Comparison of ENCODE assay signal across 33 mouse cellular contexts in the genomic region with DNA sequence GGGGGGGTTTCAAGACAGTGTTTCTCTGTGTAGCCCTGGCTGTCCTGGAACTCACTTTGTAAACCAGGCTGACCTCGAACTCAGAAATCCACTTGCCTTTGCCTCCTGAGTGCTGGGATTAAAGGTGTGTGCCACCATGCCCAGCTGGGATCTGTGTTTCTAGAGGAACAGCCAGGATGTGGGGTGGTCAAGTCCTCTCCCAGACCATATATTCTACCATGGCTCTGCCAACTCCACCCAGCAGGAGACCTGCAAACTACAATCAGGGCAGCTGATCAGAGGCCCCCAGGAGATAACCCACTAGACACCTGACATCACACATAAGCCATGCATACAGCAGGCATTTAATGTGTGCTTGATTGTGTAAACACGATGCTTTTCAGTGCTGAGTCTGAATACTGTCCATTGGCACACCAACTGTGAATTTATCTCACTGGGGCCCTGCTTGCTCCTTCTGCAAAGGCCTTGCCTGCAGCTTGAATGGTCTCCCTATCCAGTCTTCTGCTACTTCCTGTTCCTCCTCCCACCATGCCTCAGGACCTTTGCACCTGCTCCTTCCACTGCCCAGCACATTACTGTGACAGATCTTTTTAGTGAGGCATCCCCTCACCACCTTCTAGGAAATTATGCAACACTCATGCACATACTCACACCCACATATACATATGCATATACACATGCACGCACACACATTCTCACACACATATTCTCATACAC. TPM values are rescaled to one million over a fixed set of nuclear protein-coding genes. Genes with fewer than 3 reads are reported as not detected.
DNase-seq lines count a peak whose midpoint lies in the region; ATAC-seq lines count a peak whose summit lies in the region.
"Had no signal": no experiment of that assay in that cellular context is flagged by ENCODE, and none has a peak within 500 bp of the region (broad histone marks: within the 10 kb centered on the region; RNA-seq: fewer than 3 reads in every experiment).

No protein-coding gene starts in this region.

- H3K27ac ChIP-seq in kidney, embryonic 15.5 days: no peak overlapping the region
- H3K27ac ChIP-seq: gastrocnemius, adult 2 months; heart, adult 2 months; lung, embryonic 15.5 days; midbrain, embryonic 12.5 days; stomach, embryonic 15.5 days had no signal

- H3K4me1 ChIP-seq in kidney, embryonic 15.5 days: peaks cover 11% of the 10 kb centered on the region; the same call in 1 of the 2 replicates
- H3K4me1 ChIP-seq: midbrain, embryonic 12.5 days had no signal

- H3K9ac ChIP-seq in kidney, embryonic 15.5 days: no peak overlapping the region
- H3K9ac ChIP-seq: limb, embryonic 13.5 days; lung, embryonic 15.5 days; midbrain, embryonic 12.5 days; neural tube, embryonic 13.5 days; stomach, embryonic 15.5 days had no signal

- no peaks in the 10 kb centered on the region for H3K9me3 ChIP-seq in kidney, embryonic 15.5 days (replicated peaks)
- H3K9me3 ChIP-seq: heart, embryonic 12.5 days; lung, embryonic 15.5 days; midbrain, embryonic 12.5 days; neural tube, embryonic 13.5 days; stomach, embryonic 15.5 days had no signal

- no peak for DNase-seq in cerebellum, postnatal 4 days (ENCODE audit: low spot score in 2 of 2)
- DNase-seq in brain, adult 2 months (ENCODE audit: low read depth, low spot score): peak; percentile 77
- DNase-seq in cerebellum, adult 8-10 months: peak; percentile 73
- peak; percentile 78 to 82 for DNase-seq in cerebellum, postnatal 25 days
- DNase-seq in retina, postnatal 1 day: no peak
- DNase-seq: adrenal gland, adult 2 months; gastrocnemius, adult 2 months; gastrocnemius, postnatal 36 days; heart, adult 2 months; kidney, adult 9 months; kidney, postnatal 14 days; right cerebral cortex, postnatal 14 days had no signal

- 90% methylated on average over 3 of the region's 3 CpGs for WGBS in kidney, embryonic 15.5 days

- H3K27me3 ChIP-seq in kidney, embryonic 15.5 days: no peaks in the 10 kb centered on the region
- H3K27me3 ChIP-seq: limb, embryonic 13.5 days; lung, embryonic 15.5 days; midbrain, embryonic 12.5 days; neural tube, embryonic 13.5 days; stomach, embryonic 15.5 days had no signal

- H3K36me3 ChIP-seq in kidney, embryonic 15.5 days: no peaks in the 10 kb centered on the region
- H3K36me3 ChIP-seq: heart, embryonic 12.5 days; limb, embryonic 13.5 days; lung, embryonic 15.5 days; midbrain, embryonic 12.5 days; neural tube, embryonic 13.5 days; stomach, embryonic 15.5 days had no signal

- peak; percentile 31; the same call in 1 of the 2 replicates for ATAC-seq in cerebellum, adult (ENCODE audit: insufficient number of reproducible peaks, low FRiP score, low TSS enrichment)
- no peak for ATAC-seq in kidney, embryonic 15.5 days (replicated peaks; ENCODE audit: low FRiP score)
- ATAC-seq: activated CD4-positive, CD25-positive, alpha-beta regulatory T cell, adult 4 months; intestine, embryonic 16.5 days had no signal

- no peak overlapping the region for H3K4me3 ChIP-seq in kidney, embryonic 15.5 days (replicated peaks)
- H3K4me3 ChIP-seq: erythroblast, embryonic 14.5 days; gastrocnemius, adult 2 months; heart, adult 2 months; heart, embryonic 12.5 days; limb, embryonic 13.5 days; lung, embryonic 15.5 days; midbrain, embryonic 12.5 days; myocyte; neural tube, embryonic 13.5 days; stomach, embryonic 15.5 days had no signal

- no peak overlapping the region for H3K4me2 ChIP-seq in kidney, embryonic 15.5 days
- H3K4me2 ChIP-seq: heart, embryonic 12.5 days; limb, embryonic 13.5 days; liver, embryonic 11.5 days; lung, embryonic 15.5 days; midbrain, embryonic 12.5 days; neural tube, embryonic 13.5 days; stomach, embryonic 15.5 days had no signal

RNA-seq across cellular contexts. Expression of gene Mrgprd, which starts 21.1 kb away (rescaled TPM):
- not detected in 2 replicates for polyA plus RNA-seq in kidney, embryonic 15.5 days (2015; fragmentation: Nextera tagmentation; extraction: Ambion mirVana)
- polyA plus RNA-seq: activated CD4-positive, CD25-positive, alpha-beta regulatory T cell, adult 4 months; adrenal gland, adult 2 months; C2C12; embryonic facial prominence, embryonic 14.5 days; erythroblast, embryonic 14.5 days; forebrain, embryonic 11.5 days; forebrain, embryonic 16.5 days; heart, adult 2 months; heart, embryonic 12.5 days; heart, postnatal 0 days; intestine, embryonic 16.5 days; limb, embryonic 13.5 days; liver, embryonic 11.5 days; liver, embryonic 16.5 days; lung, embryonic 15.5 days; midbrain, embryonic 12.5 days; midbrain, postnatal 0 days; myocyte; neural tube, embryonic 13.5 days; small intestine, adult 2 months; stomach, embryonic 15.5 days had no signal

RNA-seq across cellular contexts. Expression of gene Mrgprf, which starts 35.1 kb away (rescaled TPM):
- polyA plus RNA-seq in kidney, embryonic 15.5 days (2015; fragmentation: Nextera tagmentation; extraction: Ambion mirVana): 2.5 and 3.7 TPM in 2 replicates
- polyA plus RNA-seq: activated CD4-positive, CD25-positive, alpha-beta regulatory T cell, adult 4 months; erythroblast, embryonic 14.5 days; liver, embryonic 11.5 days had no signal

RNA-seq across cellular contexts. Expression of gene Tpcn2, which starts 52.0 kb away (rescaled TPM):
- 8.8 and 9.7 TPM in 2 replicates for polyA plus RNA-seq in kidney, embryonic 15.5 days (2015; fragmentation: Nextera tagmentation; extraction: Ambion mirVana)
- polyA plus RNA-seq: erythroblast, embryonic 14.5 days had no signal

Comparison
In these comparisons a context has a peak if more than half of its experiments do, and no peak if none do; other contexts are left out.
1. DNase-seq: peak in brain, adult 2 months (single experiment), cerebellum, adult 8-10 months (single experiment) and cerebellum, postnatal 25 days (2 of 2); none in cerebellum, postnatal 4 days (0 of 2) and retina, postnatal 1 day (single experiment).